Mouse (Mus musculus) liver, adult 2 months (tissue): Measurements from ENCODE around the gene Cdca8. TPM values are rescaled to one million over a fixed set of nuclear protein-coding genes. Genes with fewer than 3 reads are reported as not detected.

Experiments
- DNase-seq: peaks from one replicate; pipeline ENCODE4 v3.0.0-alpha.2; 2011; ENCODE audit warnings: low read depth, low spot score; ENCODE audit errors: extremely low read depth
- H3K27ac ChIP-seq: fragments of 200-500 bp; replicated peaks from 2 replicates; pipeline ENCODE4 v1.5.1; 2012; ENCODE audit warnings: low read depth, mild to moderate bottlenecking, control low read depth, inconsistent platforms, low read length; ENCODE audit not compliant: insufficient read depth
- H3K27me3 ChIP-seq: fragments of 200-500 bp; 2 replicates; pipeline ENCODE4 v1.6.1; 2012; ENCODE audit warnings: mild to moderate bottlenecking, moderate library complexity, low read length, inconsistent platforms; ENCODE audit not compliant: control insufficient read depth, insufficient read depth
- H3K36me3 ChIP-seq: fragments of 200-500 bp; 2 replicates; pipeline ENCODE4 v1.6.1; 2012; ENCODE audit warnings: low read length, inconsistent platforms; ENCODE audit not compliant: control insufficient read depth, insufficient read depth
- H3K4me1 ChIP-seq: fragments of 200-500 bp; 2 replicates; pipeline ENCODE4 v1.6.1; 2011; ENCODE audit warnings: low read length; ENCODE audit not compliant: control insufficient read depth, insufficient read depth
- H3K4me3 ChIP-seq: fragments of 200-500 bp; 2 replicates; pipeline ENCODE4 v1.5.1; 2011; ENCODE audit warnings: low read depth, mild to moderate bottlenecking, control low read depth, low read length, moderate library complexity; ENCODE audit not compliant: insufficient read depth
- H3K79me2 ChIP-seq: fragments of 200-500 bp; 2 replicates; pipeline ENCODE4 v1.6.1; 2012; ENCODE audit warnings: inconsistent platforms, mild to moderate bottlenecking, low read length, moderate library complexity; ENCODE audit not compliant: control insufficient read depth, insufficient read depth
- H3K9ac ChIP-seq: fragments of 200-500 bp; 2 replicates; pipeline ENCODE4 v1.6.1; 2012; ENCODE audit warnings: low read depth, mild to moderate bottlenecking, control low read depth, inconsistent platforms, low read length
- CTCF ChIP-seq: fragments of 200-500 bp; IDR thresholded peaks from 2 replicates; pipeline ENCODE4 v1.5.1; 2011; ENCODE audit warnings: low read depth, low read length, control low read depth
- POLR2A ChIP-seq: fragments of 200-500 bp; IDR thresholded peaks from 2 replicates; pipeline ENCODE4 v1.6.1; 2011; ENCODE audit warnings: low read length, control low read depth; ENCODE audit not compliant: insufficient read depth; ENCODE audit errors: extremely low read depth
- WGBS: fragments of 180-500 bp; shearing (Covaris S2); methylation state at CpG from one replicate; pipeline ENCODE4 v1.1.7; 2018; 5-methylcytosine and 5-hydroxymethylcytosine counted together
- polyA plus RNA-seq: library from polyadenylated mRNA; depleted of rRNA; stranded (reverse); fragments of >200 nt; gene quantifications from 2 replicates; pipeline ENCODE4 v1.2.3, GENCODE M21; 2012
- total RNA-seq: library from RNA; depleted of rRNA; stranded (reverse); fragments of >200 nt; gene quantifications from 2 replicates; pipeline ENCODE4 v1.2.3, GENCODE M21; 2014

Cdca8 gene
- total and polyA plus RNA-seq, 2 experiments, result 0.37 to 0.67 TPM

- WGBS, result 10% methylated on average over 18 of the region's 18 CpGs
Observed at GRCm38 (mm10) chr4:124984871-124985670, 46.0 kb upstream of the Cdca8 start.

GRCm38 (mm10) chr4:124983893-124984526, 44.9 kb upstream of the Cdca8 start:
- Histone ChIP-seq H3K36me3 (no peaks in the 10 kb centered on the region), H3K27me3 (peaks cover 16% of the 10 kb centered on the region), H3K79me2 (no peaks in the 10 kb centered on the region), H3K27ac (no peak overlapping the region), H3K4me3 (no peak overlapping the region), H3K9ac (no peak overlapping the region), H3K4me1 (no peaks in the 10 kb centered on the region)
- 22% methylated on average over 9 of the region's 9 CpGs for WGBS
- no peak for DNase-seq
- no peak for TF ChIP-seq POLR2A
- TF ChIP-seq CTCF, result peak; percentile 44

More at GRCm38 (mm10) chr4:124984871-124985670, 46.0 kb upstream of the Cdca8 start:
- Histone ChIP-seq H3K36me3 (no peaks in the 10 kb centered on the region), H3K27ac (no peak overlapping the region), H3K79me2 (no peaks in the 10 kb centered on the region), H3K4me1 (no peaks in the 10 kb centered on the region), H3K27me3 (peaks cover 19% of the 10 kb centered on the region), H3K9ac (no peak overlapping the region), H3K4me3 (no peak overlapping the region)
- DNase-seq, result no peak
- no peak for TF ChIP-seq CTCF
- TF ChIP-seq POLR2A, result no peak

GRCm38 (mm10) chr4:124978201-124978600, 39.1 kb upstream of the Cdca8 start:
- 18% methylated on average over 5 of the region's 5 CpGs for WGBS
- no peak overlapping the region for H3K9ac ChIP-seq
- no peaks in the 10 kb centered on the region for H3K79me2 ChIP-seq
- no peak for DNase-seq
- H3K27ac ChIP-seq, result no peak overlapping the region
- H3K36me3 ChIP-seq, result no peaks in the 10 kb centered on the region
- no peak overlapping the region for H3K4me3 ChIP-seq
- H3K27me3 ChIP-seq, result no peaks in the 10 kb centered on the region; the same call in 1 of the 2 replicates
- no peaks in the 10 kb centered on the region for H3K4me1 ChIP-seq
- TF ChIP-seq POLR2A (no peak), CTCF (no peak)

- H3K9ac ChIP-seq, result no peak overlapping the region
- H3K36me3 ChIP-seq, result no peaks in the 10 kb centered on the region
- 58% methylated on average over 2 of the region's 2 CpGs for WGBS
- TF ChIP-seq CTCF, result no peak
- no peak for TF ChIP-seq POLR2A
- no peak for DNase-seq
- no peaks in the 10 kb centered on the region for H3K27me3 ChIP-seq
- no peaks in the 10 kb centered on the region for H3K4me1 ChIP-seq
- no peak overlapping the region for H3K4me3 ChIP-seq
- H3K27ac ChIP-seq, result no peak overlapping the region
- H3K79me2 ChIP-seq, result no peaks in the 10 kb centered on the region
Observed at GRCm38 (mm10) chr4:124973296-124973695, 34.2 kb upstream of the Cdca8 start.

- no peak overlapping the region for H3K9ac ChIP-seq
- no peak overlapping the region for H3K4me3 ChIP-seq
- no peaks in the 10 kb centered on the region for H3K4me1 ChIP-seq
- no peaks in the 10 kb centered on the region for H3K36me3 ChIP-seq
- no peak for TF ChIP-seq POLR2A
- no peak overlapping the region for H3K27ac ChIP-seq
- H3K79me2 ChIP-seq, result no peaks in the 10 kb centered on the region
- no peak for DNase-seq
- H3K27me3 ChIP-seq, result no peaks in the 10 kb centered on the region
- WGBS, result 59% methylated on average over 9 of the region's 9 CpGs
Observed at GRCm38 (mm10) chr4:124972316-124972715, 33.2 kb upstream of the Cdca8 start.

GRCm38 (mm10) chr4:124971094-124971493, 32.0 kb upstream of the Cdca8 start:
- H3K79me2 ChIP-seq, result no peaks in the 10 kb centered on the region
- no peak overlapping the region for H3K9ac ChIP-seq
- no peak for DNase-seq
- no peak overlapping the region for H3K27ac ChIP-seq
- 71% methylated on average over 8 of the region's 8 CpGs for WGBS
- H3K4me1 ChIP-seq, result no peaks in the 10 kb centered on the region
- no peak overlapping the region for H3K4me3 ChIP-seq
- no peak for TF ChIP-seq POLR2A
- no peak for TF ChIP-seq CTCF
- H3K27me3 ChIP-seq, result no peaks in the 10 kb centered on the region
- H3K36me3 ChIP-seq, result no peaks in the 10 kb centered on the region
